Mouse (Mus musculus): Measurements from ENCODE around the gene Timd4. TPM values are rescaled to one million over a fixed set of nuclear protein-coding genes. Genes with fewer than 3 reads are reported as not detected.

The Timd4 gene
- under 1 TPM; 0.26 to 0.67 TPM for total RNA-seq (2021)
- long read RNA-seq, experiment 1, partial matches to known transcripts = 0 of 1 reads
- long read RNA-seq, experiment 1, other reads (novel, unspliced or antisense) = 0 of 1 reads
- long read RNA-seq, experiment 2 = 0 reads

- DNase-seq = peak; percentile 18
- intact Hi-C loops (cut with DNase I) = no loop called here
- no peak within 1 kb of the TSS for H3K27ac ChIP-seq
- no peak for TF ChIP-seq CTCF (IDR thresholded peaks at IDR 0.05)
- H3K4me3 ChIP-seq = peak within 1 kb of the TSS; percentile 21
These were observed at the start of gene Timd4 for GRCm38 (mm10) chr11:46810511-46810910. Timd4 (plus strand) TSS chr11:46810800.

- TF ChIP-seq CTCF (IDR thresholded peaks at IDR 0.05) = no peak
- DNase-seq = no peak
- no peak overlapping the region for H3K4me3 ChIP-seq
- intact Hi-C loops (cut with DNase I) = no loop called here
- H3K27ac ChIP-seq = no peak overlapping the region
These were observed 33.7 kb upstream of the Timd4 start for GRCm38 (mm10) chr11:46776879-46777278.

GRCm38 (mm10) chr11:46779811-46780210 lies 30.8 kb upstream of the Timd4 start:
- TF ChIP-seq CTCF (IDR thresholded peaks at IDR 0.05) = 0 out of 2 replicates have a peak, but pooled peaks have one; percentile 13
- no peak overlapping the region for H3K27ac ChIP-seq
- H3K4me3 ChIP-seq = no peak overlapping the region
- DNase-seq = no peak
- intact Hi-C loops (cut with DNase I) = no loop called here

GRCm38 (mm10) chr11:46804440-46804839 lies 6.2 kb upstream of the Timd4 start:
- Histone ChIP-seq H3K27ac (no peak overlapping the region), H3K4me3 (no peak overlapping the region)
- no peak for TF ChIP-seq CTCF (IDR thresholded peaks at IDR 0.05)
- intact Hi-C loops (cut with DNase I) = no loop called here
- DNase-seq = no peak

GRCm38 (mm10) chr11:46817692-46818091 lies 7.1 kb downstream of the Timd4 start:
- intact Hi-C loops (cut with DNase I) = no loop called here
- no peak overlapping the region for H3K27ac ChIP-seq
- H3K4me3 ChIP-seq = no peak overlapping the region
- DNase-seq = no peak
- TF ChIP-seq CTCF (IDR thresholded peaks at IDR 0.05) = no peak

GRCm38 (mm10) chr11:46819930-46820329 lies 9.3 kb downstream of the Timd4 start:
- H3K27ac ChIP-seq = no peak overlapping the region
- TF ChIP-seq CTCF (IDR thresholded peaks at IDR 0.05) = no peak
- intact Hi-C loops (cut with DNase I) = no loop called here
- no peak for DNase-seq
- H3K4me3 ChIP-seq = no peak overlapping the region

GRCm38 (mm10) chr11:46830348-46830747 lies 19.7 kb downstream of the Timd4 start:
- no peak for TF ChIP-seq CTCF (IDR thresholded peaks at IDR 0.05)
- H3K27ac ChIP-seq = no peak overlapping the region
- H3K4me3 ChIP-seq = no peak overlapping the region
- intact Hi-C loops (cut with DNase I) = no loop called here
- DNase-seq = no peak

- no peak overlapping the region for H3K4me3 ChIP-seq
- no peak for TF ChIP-seq CTCF (IDR thresholded peaks at IDR 0.05)
- H3K27ac ChIP-seq = no peak overlapping the region
- DNase-seq = no peak
- intact Hi-C loops (cut with DNase I) = no loop called here
These were observed 24.5 kb downstream of the Timd4 start for GRCm38 (mm10) chr11:46835080-46835479.

GRCm38 (mm10) chr11:46842015-46842726 lies 31.6 kb downstream of the Timd4 start:
- DNase-seq = no peak
- H3K4me3 ChIP-seq = no peak overlapping the region
- no peak overlapping the region for H3K27ac ChIP-seq
- no peak for TF ChIP-seq CTCF (IDR thresholded peaks at IDR 0.05)
- intact Hi-C loops (cut with DNase I) = no loop called here

GRCm38 (mm10) chr11:46846661-46847060 lies 36.1 kb downstream of the Timd4 start:
- no peak for TF ChIP-seq CTCF (IDR thresholded peaks at IDR 0.05)
- no peak overlapping the region for H3K4me3 ChIP-seq
- no peak overlapping the region for H3K27ac ChIP-seq
- no peak for DNase-seq
- intact Hi-C loops (cut with DNase I) = no loop called here

- no peak for TF ChIP-seq CTCF (IDR thresholded peaks at IDR 0.05)
- intact Hi-C loops (cut with DNase I) = no loop called here
- DNase-seq = no peak
- H3K27ac ChIP-seq = no peak overlapping the region
- no peak overlapping the region for H3K4me3 ChIP-seq
These were observed 37.2 kb downstream of the Timd4 start for GRCm38 (mm10) chr11:46847827-46848220.

GRCm38 (mm10) chr11:46848221-46848971 lies 37.8 kb downstream of the Timd4 start:
- intact Hi-C loops (cut with DNase I) = no loop called here
- DNase-seq = no peak
- no peak overlapping the region for H3K27ac ChIP-seq

GRCm38 (mm10) chr11:46864809-46865208 lies 54.2 kb downstream of the Timd4 start:
- no peak for DNase-seq
- intact Hi-C loops (cut with DNase I) = no loop called here
- Histone ChIP-seq H3K4me3 (no peak overlapping the region), H3K27ac (no peak overlapping the region)
- peak; percentile 48 for TF ChIP-seq CTCF (IDR thresholded peaks at IDR 0.05)

More at GRCm38 (mm10) chr11:46848221-46848971, 37.8 kb downstream of the Timd4 start:
- TF ChIP-seq CTCF (IDR thresholded peaks at IDR 0.05) = peak; percentile 32
- H3K4me3 ChIP-seq = no peak overlapping the region

Measured in gastrocnemius, adult 2 months (tissue).